Mouse (Mus musculus) gastrocnemius, postnatal 4 days (tissue): Measurements from ENCODE around the gene Adamts18. TPM values are rescaled to one million over a fixed set of nuclear protein-coding genes. Genes with fewer than 3 reads are reported as not detected.

Source experiments
- DNase-seq, 2 experiments: peaks; one replicate each; pipeline ENCODE4 v3.0.0; 2021 to 2022; ENCODE audit warnings: low spot score in 2 of 2, mixed read lengths in 2 of 2
- long read RNA-seq, 2 experiments: library from polyadenylated mRNA; stranded (forward); transcript quantifications; one replicate each; pipeline ENCODE4 v2.0.0; 2021
- total RNA-seq, 2 experiments: library from RNA; stranded (reverse); gene quantifications; 2 replicates each; pipeline ENCODE4 v1.2.3; 2021

The Adamts18 gene
- total RNA-seq, result 1 to 10 TPM in 1 of 2 experiments, under 1 TPM in 1; 0.69 to 1.1 TPM
- long read RNA-seq, experiment 1, partial matches to known transcripts, result 1 of 2 reads
- long read RNA-seq, experiment 1, other reads (novel, unspliced or antisense), result 1 of 2 reads
- long read RNA-seq, experiment 2, result 0 reads

- no peak for DNase-seq
Observed at GRCm38 (mm10) chr8:113848653-113849135, at the start of gene Adamts18. Gene Adamts18, minus strand, starts transcription at chr8:113848738.

- DNase-seq, result no peak
Observed at GRCm38 (mm10) chr8:113896446-113896845, 47.9 kb upstream of the Adamts18 start.

- no peak for DNase-seq
Observed at GRCm38 (mm10) chr8:113891376-113891775, 42.8 kb upstream of the Adamts18 start.

GRCm38 (mm10) chr8:113886509-113886908, 38.0 kb upstream of the Adamts18 start:
- DNase-seq, result no peak

GRCm38 (mm10) chr8:113885101-113885500, 36.6 kb upstream of the Adamts18 start:
- no peak for DNase-seq

- DNase-seq, result no peak
Observed at GRCm38 (mm10) chr8:113883994-113884393, 35.5 kb upstream of the Adamts18 start.

GRCm38 (mm10) chr8:113882558-113882957, 34.0 kb upstream of the Adamts18 start:
- no peak for DNase-seq

- DNase-seq, result no peak
Observed at GRCm38 (mm10) chr8:113878411-113879006, 30.0 kb upstream of the Adamts18 start.

GRCm38 (mm10) chr8:113873446-113874120, 25.0 kb upstream of the Adamts18 start:
- DNase-seq, result no peak

GRCm38 (mm10) chr8:113872436-113872835, 23.9 kb upstream of the Adamts18 start:
- no peak for DNase-seq

GRCm38 (mm10) chr8:113866530-113866929, 18.0 kb upstream of the Adamts18 start:
- DNase-seq, result no peak

GRCm38 (mm10) chr8:113865326-113866093, 17.0 kb upstream of the Adamts18 start:
- no peak for DNase-seq

GRCm38 (mm10) chr8:113859890-113860683, 11.5 kb upstream of the Adamts18 start:
- DNase-seq, result no peak

- DNase-seq, result no peak
Observed at GRCm38 (mm10) chr8:113858801-113859200, 10.3 kb upstream of the Adamts18 start.

- no peak for DNase-seq
Observed at GRCm38 (mm10) chr8:113854622-113855293, 6.2 kb upstream of the Adamts18 start.

- DNase-seq, result no peak
Observed at GRCm38 (mm10) chr8:113853714-113854113, 5.2 kb upstream of the Adamts18 start.

GRCm38 (mm10) chr8:113851655-113852054, 3.1 kb upstream of the Adamts18 start:
- no peak for DNase-seq

- no peak for DNase-seq
Observed at GRCm38 (mm10) chr8:113848081-113848652, 371 bp downstream of the Adamts18 start.

- no peak for DNase-seq
Observed at GRCm38 (mm10) chr8:113847606-113848080, 895 bp downstream of the Adamts18 start.

GRCm38 (mm10) chr8:113846669-113847068, 1.9 kb downstream of the Adamts18 start:
- DNase-seq, result no peak
